Mouse (Mus musculus) thymus, adult 2 months (tissue): ENCODE measurements around the gene Ldb2.

Source experiments
- CTCF ChIP-seq: fragments of 200-500 bp; IDR thresholded peaks from 2 replicates; pipeline ENCODE4 v1.5.1; 2012; ENCODE audit warnings: mild to moderate bottlenecking, control low read depth, low read length, moderate library complexity, borderline replicate concordance; ENCODE audit not compliant: control insufficient read depth, poor library complexity, insufficient read depth; ENCODE audit errors: extremely low read depth
- POLR2A ChIP-seq: fragments of 200-500 bp; IDR thresholded peaks from 2 replicates; pipeline ENCODE4 v1.6.1; 2012; ENCODE audit warnings: mild to moderate bottlenecking, low read length, control low read depth, moderate library complexity; ENCODE audit not compliant: control insufficient read depth, poor library complexity, insufficient read depth; ENCODE audit errors: extremely low read depth

DNA sequence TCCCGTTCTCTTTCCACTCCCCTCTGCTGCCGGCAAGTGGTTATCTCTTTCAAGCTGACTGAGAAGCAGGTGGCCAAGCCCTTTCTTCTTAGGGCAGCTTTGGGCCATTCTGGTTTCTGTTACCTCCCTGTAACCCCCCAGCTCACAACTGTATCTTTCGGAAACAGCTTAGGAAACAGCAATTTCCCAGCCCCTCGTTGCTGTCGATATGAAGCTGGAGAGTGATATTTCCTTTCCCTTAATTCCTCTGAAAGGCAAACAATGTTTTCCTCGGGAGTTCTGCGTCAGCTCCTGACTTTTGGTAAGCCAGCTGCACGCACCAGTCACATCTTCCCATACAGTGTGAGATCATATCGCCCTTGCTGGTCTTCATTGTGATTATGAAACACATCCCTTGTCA is 305.3 kb downstream of the Ldb2 start:
- no peak for TF ChIP-seq CTCF
- no peak for TF ChIP-seq POLR2A
